Mouse (Mus musculus): ENCODE measurements around the gene Olfr584. TPM values are rescaled to one million over a fixed set of nuclear protein-coding genes. Genes with fewer than 3 reads are reported as not detected.

The Olfr584 gene
- total RNA-seq (2021), result not detected
- long read RNA-seq, experiment 1, result 0 reads
- long read RNA-seq, experiment 2, result 0 reads

DNA sequence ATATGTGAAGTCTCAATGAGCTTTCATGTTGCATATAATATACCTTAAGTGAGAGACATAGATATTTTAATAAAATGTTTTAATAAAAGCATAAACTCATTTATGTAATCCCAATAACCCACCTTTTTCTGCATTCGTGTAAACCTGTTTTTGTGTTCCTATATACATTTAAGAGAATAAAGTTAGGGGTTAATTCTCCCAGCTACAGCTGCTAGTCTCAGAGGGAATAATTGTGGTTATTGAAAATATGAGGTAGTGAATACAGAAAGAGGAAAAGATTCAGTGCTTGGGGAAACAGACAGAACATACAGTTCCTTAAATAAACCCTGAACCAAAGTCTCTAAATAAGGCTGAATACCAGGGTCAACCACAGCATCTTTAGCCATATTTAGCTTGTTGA is at the start of gene Olfr584:
Olfr584 (plus strand) TSS at position 301 of the 400 bp plus-strand sequence.
- H3K4me3 ChIP-seq, result no peak within 1 kb of the TSS
- no peak for TF ChIP-seq CTCF (IDR thresholded peaks at IDR 0.05)
- DNase-seq, result no peak
- H3K27ac ChIP-seq, result no peak within 1 kb of the TSS
- intact Hi-C loops (cut with DNase I), result no loop called here

DNA sequence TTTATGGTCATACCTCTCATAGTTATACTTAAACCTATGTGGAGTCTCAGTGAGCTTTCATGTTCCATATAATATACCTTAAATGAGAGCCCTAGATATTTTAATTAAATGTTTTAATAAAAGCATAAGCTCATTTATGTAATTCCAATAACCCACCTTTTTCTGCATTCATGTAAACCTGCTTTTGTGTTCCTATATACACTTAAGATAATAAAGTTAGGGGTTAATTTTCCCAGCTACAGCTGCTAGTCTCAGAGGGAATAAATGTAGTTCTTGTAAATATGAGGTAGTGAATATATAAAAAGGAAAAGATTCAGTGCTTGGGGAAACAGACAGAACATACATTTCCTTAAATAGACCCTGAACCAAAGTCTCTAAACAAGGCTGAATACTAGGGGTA is 44.0 kb upstream of the Olfr584 start, which contains the start of gene Olfr582:
Olfr582 (plus strand) TSS at position 301 of the 400 bp plus-strand sequence.
- no peak within 1 kb of the TSS for H3K27ac ChIP-seq
- no peak for DNase-seq
- intact Hi-C loops (cut with DNase I), result no loop called here
- no peak for TF ChIP-seq CTCF (IDR thresholded peaks at IDR 0.05)
- no peak within 1 kb of the TSS for H3K4me3 ChIP-seq

DNA sequence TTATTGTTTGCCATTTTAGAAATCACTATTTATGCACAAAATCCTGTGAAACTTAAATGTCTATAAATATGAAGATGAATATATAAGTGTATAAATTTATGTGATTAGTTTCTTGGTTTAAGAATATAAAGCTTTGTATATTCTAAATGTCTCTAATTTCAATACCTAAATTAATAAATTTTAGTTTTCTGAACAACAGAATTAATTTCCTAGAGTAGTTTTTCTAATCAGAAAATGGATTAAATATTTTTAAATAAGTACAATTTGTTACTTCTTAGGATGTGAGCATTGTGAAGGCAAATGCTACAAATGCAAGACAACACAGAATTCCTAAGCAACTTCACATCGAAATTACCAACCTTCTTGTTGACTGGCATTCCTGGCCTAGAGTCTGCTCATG is 30.7 kb upstream of the Olfr584 start, which contains the start of gene Olfr583:
Olfr583 (plus strand) TSS at position 301 of the 400 bp plus-strand sequence.
- H3K4me3 ChIP-seq, result no peak within 1 kb of the TSS
- H3K27ac ChIP-seq, result no peak within 1 kb of the TSS
- no peak for TF ChIP-seq CTCF (IDR thresholded peaks at IDR 0.05)
- no peak for DNase-seq
- intact Hi-C loops (cut with DNase I), result no loop called here

DNA sequence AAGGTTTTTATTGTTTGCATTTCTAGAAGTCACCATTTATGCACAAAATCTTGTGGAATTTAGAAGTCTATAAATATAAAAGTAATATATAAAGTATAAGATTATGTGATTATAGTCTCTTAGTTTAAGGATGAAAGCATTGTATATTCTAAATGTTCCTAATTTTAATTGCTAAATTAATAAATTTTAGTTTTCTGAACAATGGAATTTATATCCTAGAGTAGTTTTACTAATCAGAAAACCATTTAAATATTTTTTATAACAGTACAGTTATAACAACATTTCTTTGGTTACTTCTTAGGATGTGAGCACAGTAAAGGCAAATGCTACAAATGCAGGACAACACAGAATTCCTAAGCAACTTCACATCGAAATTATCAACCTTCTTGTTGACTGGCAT is 15.7 kb downstream of the Olfr584 start, which contains the start of gene Olfr585:
Olfr585 (plus strand) TSS at position 301 of the 400 bp plus-strand sequence.
- Histone ChIP-seq H3K4me3 (no peak within 1 kb of the TSS), H3K27ac (no peak within 1 kb of the TSS)
- intact Hi-C loops (cut with DNase I), result no loop called here
- no peak for TF ChIP-seq CTCF (IDR thresholded peaks at IDR 0.05)
- no peak for DNase-seq

DNA sequence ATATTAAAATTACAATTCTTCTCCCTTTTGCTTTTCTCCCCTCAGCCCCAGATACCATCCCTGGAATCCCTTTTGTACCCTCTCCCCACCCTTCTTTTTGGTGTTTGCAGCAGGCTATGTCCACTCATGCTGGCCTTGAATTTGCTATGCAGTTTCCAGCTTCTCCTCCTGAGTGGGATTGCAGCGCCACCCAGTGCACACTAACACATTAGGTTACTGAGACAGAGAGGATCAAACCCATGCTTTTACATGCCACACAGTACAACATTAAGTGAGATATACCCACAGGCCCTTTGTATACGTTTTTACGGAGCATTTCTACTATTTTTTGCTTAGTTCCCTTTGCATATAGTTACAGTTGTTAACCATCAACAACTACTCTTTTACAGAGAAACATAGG is 37.7 kb downstream of the Olfr584 start:
- DNase-seq, result no peak
- no peak overlapping the region for H3K27ac ChIP-seq
- TF ChIP-seq CTCF (IDR thresholded peaks at IDR 0.05), result no peak
- no peak overlapping the region for H3K4me3 ChIP-seq
- intact Hi-C loops (cut with DNase I), result no loop called here

DNA sequence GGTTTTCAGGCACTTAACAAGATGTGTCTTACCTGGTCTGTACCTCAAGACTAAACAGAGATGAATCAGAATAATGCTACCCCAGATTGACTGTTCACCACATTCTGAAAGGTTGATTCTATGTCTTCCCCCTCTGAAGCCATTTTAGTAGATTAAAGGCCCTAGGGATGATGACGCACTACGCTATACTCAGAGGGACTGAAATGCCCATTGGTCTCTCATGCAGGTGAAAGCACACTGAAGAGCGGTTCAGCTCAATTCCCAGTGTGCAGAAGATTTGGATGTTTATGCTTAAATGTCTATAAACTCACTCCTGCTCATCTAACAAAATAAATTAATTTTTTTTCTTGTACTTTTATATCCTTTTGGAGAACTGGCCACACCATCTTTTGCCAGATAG is 43.9 kb downstream of the Olfr584 start, which contains the start of gene Olfr586:
Olfr586 (minus strand) TSS at position 101 of the 400 bp plus-strand sequence.
- no peak for TF ChIP-seq CTCF (IDR thresholded peaks at IDR 0.05)
- intact Hi-C loops (cut with DNase I), result no loop called here
- H3K4me3 ChIP-seq, result no peak within 1 kb of the TSS
- DNase-seq, result no peak
- no peak within 1 kb of the TSS for H3K27ac ChIP-seq

Other genes with a start within 250 kb of the Olfr584 start
- not detected for gene Olfr566, start 223.1 kb upstream of the Olfr584 start, total RNA-seq (2021)
- not detected for gene Olfr568, start 204.8 kb upstream of the Olfr584 start, total RNA-seq (2021)
- gene Olfr569, start 191.0 kb upstream of the Olfr584 start, total RNA-seq (2021), result not detected
- not detected for gene Olfr570, start 187.3 kb upstream of the Olfr584 start, total RNA-seq (2021)
- not detected for gene Olfr571, start 164.3 kb upstream of the Olfr584 start, total RNA-seq (2021)
- not detected for gene Olfr572, start 157.5 kb upstream of the Olfr584 start, total RNA-seq (2021)
- not detected for gene Olfr573-ps1, start 139.3 kb upstream of the Olfr584 start, total RNA-seq (2021)
- not detected for gene Olfr574, start 133.4 kb upstream of the Olfr584 start, total RNA-seq (2021)
- not detected for gene Olfr575, start 123.1 kb upstream of the Olfr584 start, total RNA-seq (2021)
- not detected for gene Olfr576, start 119.2 kb upstream of the Olfr584 start, total RNA-seq (2021)
- gene Olfr577, start 105.9 kb upstream of the Olfr584 start, total RNA-seq (2021), result not detected
- gene Olfr578, start 92.6 kb upstream of the Olfr584 start, total RNA-seq (2021), result not detected
- not detected for gene Olfr582, start 43.9 kb upstream of the Olfr584 start, total RNA-seq (2021)
- not detected for gene Olfr583, start 30.6 kb upstream of the Olfr584 start, total RNA-seq (2021)
- not detected for gene Olfr585, start 15.8 kb downstream of the Olfr584 start, total RNA-seq (2021)
- not detected for gene Olfr586, start 43.8 kb downstream of the Olfr584 start, total RNA-seq (2021)
- gene Olfr588-ps1, start 59.0 kb downstream of the Olfr584 start, total RNA-seq (2021), result not detected
- not detected for gene Olfr589, start 74.5 kb downstream of the Olfr584 start, total RNA-seq (2021)
- not detected for gene Olfr591, start 96.5 kb downstream of the Olfr584 start, total RNA-seq (2021)
- not detected for gene Olfr592, start 102.9 kb downstream of the Olfr584 start, total RNA-seq (2021)
- gene Olfr593, start 130.0 kb downstream of the Olfr584 start, total RNA-seq (2021), result not detected
- gene Olfr594, start 135.1 kb downstream of the Olfr584 start, total RNA-seq (2021), result not detected
- gene Usp17ld, start 170.6 kb downstream of the Olfr584 start, total RNA-seq (2021), result not detected
- gene Olfr596, start 223.8 kb downstream of the Olfr584 start, total RNA-seq (2021), result not detected
- not detected for gene Olfr597, start 234.4 kb downstream of the Olfr584 start, total RNA-seq (2021)
- not detected for gene Olfr598, start 241.7 kb downstream of the Olfr584 start, total RNA-seq (2021)